Mouse (Mus musculus) c-Kit-negative CD71-positive TER-119-positive erythroid progenitor cells, embryonic 14.5 days (primary cell): ENCODE data around the gene Eef2.
"Not testable (repeated sequence)": the region's sequence is repeated elsewhere in the genome, so short reads cannot be mapped to it uniquely, and the experiment has no call there.

Experiments used
- DNase-seq: peaks from one replicate; pipeline ENCODE4 v3.0.0-alpha.2; 2013; ENCODE audit warnings: low read depth, low spot score

Gene Eef2

DNA sequence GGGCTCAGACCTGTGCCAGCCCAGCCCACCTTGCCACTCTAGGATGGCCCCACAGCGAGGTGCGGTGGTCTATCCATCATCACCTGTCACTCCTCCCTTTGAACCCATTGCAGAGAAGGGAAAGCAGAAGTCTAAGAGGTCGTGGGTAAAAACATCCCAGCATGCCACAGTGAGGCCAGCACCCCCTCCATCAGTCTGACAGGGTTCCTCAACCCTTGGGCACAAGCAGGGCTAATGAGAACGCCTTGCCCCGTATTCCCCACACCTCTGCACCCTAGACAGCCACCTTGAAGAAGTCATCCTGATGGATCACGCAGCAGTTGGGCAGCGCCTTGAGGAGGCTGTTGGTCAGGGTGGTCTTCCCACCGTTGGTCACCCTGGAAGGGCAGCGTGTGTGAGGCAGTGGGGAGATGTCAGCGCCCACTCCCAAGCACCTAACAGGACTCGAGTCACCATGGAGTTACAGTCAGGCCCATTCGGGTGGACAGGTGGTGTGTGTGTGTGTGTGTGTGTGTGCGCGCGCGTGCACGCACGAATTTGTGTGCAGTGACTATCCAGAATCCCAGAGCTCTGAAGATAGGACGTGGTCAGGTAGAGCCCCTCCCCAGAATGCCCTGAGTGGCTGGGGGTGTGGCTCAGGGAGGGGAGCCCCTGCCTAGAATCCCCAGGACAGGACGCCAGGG, 24.3 kb downstream of the Eef2 start:
- no peak for DNase-seq

- DNase-seq = no peak
These were observed 25.7 kb downstream of the Eef2 start, which contains the start of gene Nmrk2 for GRCm38 (mm10) chr10:81201807-81202758. TSS of gene Nmrk2 (minus strand) at chr10:81202051.

DNA sequence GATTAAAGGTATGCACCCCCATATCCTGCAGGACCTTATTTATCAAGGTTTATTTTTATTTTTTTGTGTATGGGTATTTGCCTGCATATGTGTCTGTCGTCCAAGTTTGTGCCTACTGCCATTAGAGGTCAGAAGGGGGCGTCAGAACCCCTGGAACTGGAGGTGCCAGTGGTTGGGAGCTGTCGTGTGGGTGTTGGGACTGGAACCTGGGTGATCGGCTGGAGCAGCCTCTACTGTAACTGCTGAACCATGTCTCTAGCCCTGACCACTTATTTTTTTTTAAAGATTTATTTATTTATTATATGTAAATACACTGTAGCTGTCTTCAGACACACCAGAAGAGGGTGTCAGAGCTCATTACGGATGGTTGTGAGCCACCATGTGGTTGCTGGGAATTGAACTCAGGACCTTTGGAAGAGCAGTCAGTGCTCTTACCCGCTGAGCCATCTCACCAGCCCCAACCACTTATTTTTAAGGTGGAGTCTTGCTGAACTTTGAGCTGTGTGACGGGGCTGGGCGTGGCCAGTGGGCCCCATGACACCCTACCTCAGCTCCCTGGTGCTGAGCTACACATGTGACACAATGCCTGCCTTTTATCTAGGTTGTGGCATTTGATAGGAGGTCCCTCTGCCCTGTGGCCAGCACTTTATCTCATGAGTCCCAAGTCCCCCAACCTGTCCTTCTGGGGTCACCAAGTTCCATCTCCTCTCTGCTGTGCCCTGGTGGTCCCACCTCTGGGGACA, 26.7 kb downstream of the Eef2 start:
- DNase-seq = no peak

DNA sequence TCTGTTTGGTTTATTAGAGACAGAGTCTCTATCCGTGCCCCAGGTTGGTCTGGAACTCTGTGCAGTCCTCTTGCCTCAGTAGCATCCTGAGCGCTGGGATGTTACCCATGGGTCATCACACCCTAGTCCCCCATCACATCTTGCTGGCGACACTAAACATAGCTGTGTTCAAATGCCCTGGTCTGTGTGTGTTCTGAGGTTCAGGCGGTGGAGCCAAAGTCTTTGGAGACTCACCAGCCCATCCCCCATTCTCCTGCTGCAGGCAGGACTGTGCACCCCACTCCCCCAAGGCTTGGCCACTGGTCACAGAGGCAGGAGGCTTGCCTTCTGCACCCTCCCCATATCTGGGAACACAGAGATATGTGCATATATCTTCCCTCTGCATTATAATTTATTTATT, 27.7 kb downstream of the Eef2 start:
- no peak for DNase-seq

DNA sequence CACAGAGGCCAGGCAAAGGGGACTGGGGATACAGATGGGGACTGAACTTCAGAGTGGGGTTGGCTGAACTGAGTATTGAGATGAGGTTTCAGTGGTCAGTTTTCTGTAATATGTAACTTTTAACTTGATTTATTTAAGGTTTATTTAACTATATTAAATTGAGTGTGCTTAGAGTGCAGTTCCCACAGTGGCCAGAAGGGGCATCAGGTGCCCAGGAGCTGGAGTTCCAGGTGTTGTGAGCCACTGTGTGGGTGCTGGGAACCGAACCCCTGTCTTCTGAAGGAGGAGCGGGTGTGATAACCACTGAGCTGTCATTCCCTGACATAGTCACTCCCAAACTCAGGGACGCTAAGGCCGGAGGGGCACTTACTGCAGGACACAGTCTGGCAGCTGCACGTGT, 33.7 kb downstream of the Eef2 start:
- no peak for DNase-seq

GRCm38 (mm10) chr10:81216260-81216659, 39.8 kb downstream of the Eef2 start:
- DNase-seq = no peak

DNA sequence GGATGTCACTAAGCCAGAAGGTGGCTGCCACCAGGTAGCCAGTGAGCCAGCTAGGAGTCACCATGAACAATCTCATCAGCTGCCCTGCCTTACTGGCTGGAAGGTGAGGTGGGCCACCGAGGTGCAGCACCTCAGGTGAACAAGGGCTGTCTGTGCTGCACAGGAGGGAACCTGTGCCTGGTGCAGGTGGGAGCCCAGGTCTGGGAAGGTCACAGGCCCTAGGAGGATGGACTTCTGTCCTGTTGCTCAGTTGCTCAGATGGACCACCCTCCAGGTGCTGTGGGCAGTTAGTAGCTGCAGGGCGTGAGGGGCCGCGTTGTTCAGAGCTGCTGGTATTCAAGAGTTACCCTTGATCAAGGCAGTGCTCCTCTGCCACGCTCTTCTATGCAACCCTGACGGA, 40.4 kb downstream of the Eef2 start:
- DNase-seq = no peak

- DNase-seq = not testable (repeated sequence)
These were observed 40.8 kb downstream of the Eef2 start for GRCm38 (mm10) chr10:81217267-81217666.

- DNase-seq = peak; percentile 47
These were observed 41.5 kb downstream of the Eef2 start for GRCm38 (mm10) chr10:81217964-81218363.

GRCm38 (mm10) chr10:81221402-81222015, 45.1 kb downstream of the Eef2 start:
- DNase-seq = no peak

- DNase-seq = not testable (repeated sequence)
These were observed 47.3 kb downstream of the Eef2 start for GRCm38 (mm10) chr10:81223731-81224130.

DNA sequence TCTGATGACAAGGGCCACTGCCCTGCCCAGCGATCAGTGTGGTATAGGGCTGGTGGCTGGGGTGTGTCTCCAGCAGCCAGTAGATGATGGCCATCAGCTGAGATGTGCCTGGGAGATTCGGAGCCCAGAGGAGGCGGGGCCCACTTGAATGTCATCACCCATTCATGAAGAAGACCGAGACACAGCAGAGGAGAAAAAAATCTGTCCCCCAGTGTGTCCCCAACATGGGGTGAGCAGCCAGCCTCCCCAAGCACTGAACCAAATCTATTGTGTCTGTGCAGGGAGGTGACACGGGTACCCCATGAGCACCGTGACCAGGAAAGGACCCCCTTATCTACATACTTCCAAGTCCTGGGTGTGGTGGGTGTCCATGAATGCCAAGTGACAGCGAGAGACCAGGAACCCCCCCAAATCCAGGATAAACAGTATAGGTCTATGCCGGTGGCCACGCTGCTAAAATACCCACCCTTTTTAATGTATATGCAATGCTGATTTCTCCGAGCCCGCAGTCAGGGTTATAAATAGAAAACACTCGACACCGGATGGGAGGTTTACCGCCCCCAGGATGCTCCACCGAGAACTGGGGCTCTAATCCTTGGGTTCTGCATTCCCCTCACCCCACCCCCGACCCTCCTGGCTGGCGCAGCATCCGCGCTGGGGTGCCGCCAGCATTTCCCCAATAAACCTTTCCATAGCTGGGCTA, 53.5 kb downstream of the Eef2 start:
- DNase-seq = no peak

GRCm38 (mm10) chr10:81230438-81231332, 54.3 kb downstream of the Eef2 start, which contains the start of gene Atcay:
TSS of gene Atcay (minus strand) at chr10:81230833.
- no peak for DNase-seq

- no peak for DNase-seq
These were observed 55.0 kb downstream of the Eef2 start for GRCm38 (mm10) chr10:81231436-81231835.
